Mouse (Mus musculus): ENCODE measurements around the gene Ccdc81.

Gene Ccdc81

GRCm38 (mm10) chr7:89903442-89904343 lies at the start of gene Ccdc81:
Ccdc81 (minus strand) TSS chr7:89903629.
- DNase-seq (ENCODE audit: low spot score in 2 of 2), result no peak

GRCm38 (mm10) chr7:89949403-89949802 lies 46.0 kb upstream of the Ccdc81 start:
- no peak for DNase-seq (ENCODE audit: low spot score in 2 of 2)

- no peak for DNase-seq (ENCODE audit: low spot score in 2 of 2)
Observed at GRCm38 (mm10) chr7:89948026-89948425, 44.6 kb upstream of the Ccdc81 start.

- DNase-seq (ENCODE audit: low spot score in 2 of 2), result peak; percentile 78 to 92
Observed at GRCm38 (mm10) chr7:89940571-89941463, 37.4 kb upstream of the Ccdc81 start, which contains the start of gene Hikeshi. Hikeshi (minus strand) TSS chr7:89941204.

GRCm38 (mm10) chr7:89939497-89940353 lies 36.3 kb upstream of the Ccdc81 start:
- no peak for DNase-seq (ENCODE audit: low spot score in 2 of 2)

GRCm38 (mm10) chr7:89923441-89924180 lies 20.2 kb upstream of the Ccdc81 start:
- DNase-seq (ENCODE audit: low spot score in 2 of 2), result no peak

GRCm38 (mm10) chr7:89917776-89918175 lies 14.3 kb upstream of the Ccdc81 start:
- DNase-seq (ENCODE audit: low spot score in 2 of 2), result no peak

GRCm38 (mm10) chr7:89916711-89917110 lies 13.3 kb upstream of the Ccdc81 start:
- DNase-seq (ENCODE audit: low spot score in 2 of 2), result no peak

- DNase-seq (ENCODE audit: low spot score in 2 of 2), result no peak
Observed at GRCm38 (mm10) chr7:89913432-89914158, 10.2 kb upstream of the Ccdc81 start.

- no peak for DNase-seq (ENCODE audit: low spot score in 2 of 2)
Observed at GRCm38 (mm10) chr7:89912356-89912755, 8.9 kb upstream of the Ccdc81 start.

GRCm38 (mm10) chr7:89909711-89910110 lies 6.3 kb upstream of the Ccdc81 start:
- DNase-seq (ENCODE audit: low spot score in 2 of 2), result no peak

GRCm38 (mm10) chr7:89908899-89909621 lies 5.6 kb upstream of the Ccdc81 start:
- DNase-seq (ENCODE audit: low spot score in 2 of 2), result no peak

GRCm38 (mm10) chr7:89908421-89908820 lies 5.0 kb upstream of the Ccdc81 start:
- no peak for DNase-seq (ENCODE audit: low spot score in 2 of 2)

- peak; percentile 14 to 59 for DNase-seq (ENCODE audit: low spot score in 2 of 2)
Observed at GRCm38 (mm10) chr7:89907950-89908349, 4.5 kb upstream of the Ccdc81 start.

GRCm38 (mm10) chr7:89903007-89903406 lies 422 bp downstream of the Ccdc81 start:
- no peak for DNase-seq (ENCODE audit: low spot score in 2 of 2)

- DNase-seq (ENCODE audit: low spot score in 2 of 2), result no peak
Observed at GRCm38 (mm10) chr7:89891856-89892255, 11.6 kb downstream of the Ccdc81 start.

GRCm38 (mm10) chr7:89891412-89891811 lies 12.0 kb downstream of the Ccdc81 start:
- DNase-seq (ENCODE audit: low spot score in 2 of 2), result no peak

GRCm38 (mm10) chr7:89884551-89884950 lies 18.9 kb downstream of the Ccdc81 start:
- no peak for DNase-seq (ENCODE audit: low spot score in 2 of 2)

- no peak for DNase-seq (ENCODE audit: low spot score in 2 of 2)
Observed at GRCm38 (mm10) chr7:89879686-89880085, 23.7 kb downstream of the Ccdc81 start.

Measured in spleen, postnatal 14 days (tissue).